Mouse (Mus musculus) lung, postnatal 10 days (tissue): ENCODE data around the gene Pde7b.
"Not testable (repeated sequence)": the region's sequence is repeated elsewhere in the genome, so short reads cannot be mapped to it uniquely, and the experiment has no call there.

Experiments
- DNase-seq: peaks from one replicate; pipeline ENCODE4 v3.0.0; 2021

Pde7b gene

GRCm38 (mm10) chr10:20547951-20548551, 176.8 kb downstream of the Pde7b start:
- DNase-seq = peak; percentile 75

GRCm38 (mm10) chr10:20543121-20543520, 181.8 kb downstream of the Pde7b start:
- DNase-seq = no peak

DNA sequence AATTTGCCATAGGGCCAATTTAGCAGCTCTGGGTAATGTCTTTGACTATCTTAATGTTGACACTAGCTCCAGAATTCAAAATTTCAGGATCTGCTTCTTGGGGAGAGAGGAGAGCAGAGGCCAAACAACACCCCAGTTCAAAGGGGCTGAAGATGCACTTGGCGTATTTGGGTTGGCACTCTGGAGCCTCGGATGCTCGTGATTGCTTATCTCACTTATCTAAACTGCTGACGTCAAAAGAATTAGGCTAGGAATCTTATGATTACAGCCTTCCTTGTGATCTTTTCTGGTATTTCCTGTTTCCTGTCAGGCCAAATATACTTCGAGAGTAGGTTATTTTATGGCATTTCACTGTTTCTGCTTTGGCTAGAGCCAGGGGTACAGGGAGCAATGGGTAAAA, 191.1 kb downstream of the Pde7b start:
- DNase-seq = peak; percentile 26

DNA sequence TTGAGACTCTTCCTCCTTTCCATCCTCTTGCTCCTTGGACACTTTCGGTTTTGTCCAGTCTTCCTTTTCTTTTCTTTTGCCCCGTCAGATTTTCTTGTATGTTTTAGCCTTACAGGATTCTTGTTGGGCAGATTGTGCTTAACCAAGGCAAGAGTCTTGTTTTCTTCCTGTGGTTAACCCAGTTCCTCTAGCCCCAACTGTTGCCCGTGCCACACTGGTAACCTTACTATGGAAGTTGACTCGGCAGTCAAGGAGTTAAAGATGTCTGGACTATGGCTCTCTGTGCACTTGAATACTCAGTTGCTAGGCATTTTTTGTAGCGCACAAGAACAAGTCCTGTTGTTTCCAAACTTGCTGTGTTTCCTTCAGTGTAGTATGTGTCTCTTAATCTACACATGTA, 193.0 kb downstream of the Pde7b start:
- no peak for DNase-seq

DNA sequence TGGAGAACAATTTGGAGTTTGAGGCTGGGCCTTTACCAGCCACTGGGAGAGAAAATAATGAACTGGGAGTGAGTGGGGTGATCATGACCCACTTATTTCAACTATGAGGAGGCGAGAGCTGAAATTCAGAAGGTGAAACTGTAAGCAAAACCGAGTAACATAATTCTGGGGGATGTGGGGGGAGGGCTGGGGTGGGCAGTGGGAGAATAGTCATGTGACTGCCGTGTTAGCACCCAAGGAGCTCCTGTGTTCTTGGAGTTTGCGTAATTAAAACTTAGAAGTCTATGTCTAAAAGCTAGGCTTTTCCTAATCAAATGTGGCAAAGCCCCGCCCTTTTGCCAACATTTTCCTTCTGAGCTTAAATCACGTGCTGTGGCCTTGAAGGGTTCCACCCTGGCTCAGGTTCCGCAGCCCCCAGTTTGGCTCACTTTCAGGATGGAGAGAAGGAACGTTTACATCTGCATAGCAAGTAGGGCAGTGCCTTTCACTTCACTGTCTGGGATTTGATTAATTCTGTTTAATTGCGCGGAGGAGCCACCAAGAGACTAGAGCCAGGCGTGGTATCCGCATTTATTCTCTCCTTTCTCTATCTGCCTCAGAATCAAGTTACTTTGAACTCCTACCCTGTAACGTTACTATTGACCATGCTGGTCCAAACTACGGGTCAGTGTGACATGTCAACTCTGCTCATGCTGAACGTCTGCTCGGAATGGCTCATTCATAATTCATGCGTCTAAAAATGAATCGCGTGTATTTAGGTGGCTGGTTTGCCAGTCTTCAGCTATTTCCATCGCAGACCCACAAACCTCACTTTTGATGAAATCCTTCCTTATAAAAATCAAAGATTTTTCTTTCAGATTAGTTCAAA, 196.1 kb downstream of the Pde7b start:
- DNase-seq = peak; percentile 19

GRCm38 (mm10) chr10:20527737-20528136, 197.1 kb downstream of the Pde7b start:
- no peak for DNase-seq

- DNase-seq = no peak
These were observed 206.4 kb downstream of the Pde7b start for GRCm38 (mm10) chr10:20518529-20518889.

DNA sequence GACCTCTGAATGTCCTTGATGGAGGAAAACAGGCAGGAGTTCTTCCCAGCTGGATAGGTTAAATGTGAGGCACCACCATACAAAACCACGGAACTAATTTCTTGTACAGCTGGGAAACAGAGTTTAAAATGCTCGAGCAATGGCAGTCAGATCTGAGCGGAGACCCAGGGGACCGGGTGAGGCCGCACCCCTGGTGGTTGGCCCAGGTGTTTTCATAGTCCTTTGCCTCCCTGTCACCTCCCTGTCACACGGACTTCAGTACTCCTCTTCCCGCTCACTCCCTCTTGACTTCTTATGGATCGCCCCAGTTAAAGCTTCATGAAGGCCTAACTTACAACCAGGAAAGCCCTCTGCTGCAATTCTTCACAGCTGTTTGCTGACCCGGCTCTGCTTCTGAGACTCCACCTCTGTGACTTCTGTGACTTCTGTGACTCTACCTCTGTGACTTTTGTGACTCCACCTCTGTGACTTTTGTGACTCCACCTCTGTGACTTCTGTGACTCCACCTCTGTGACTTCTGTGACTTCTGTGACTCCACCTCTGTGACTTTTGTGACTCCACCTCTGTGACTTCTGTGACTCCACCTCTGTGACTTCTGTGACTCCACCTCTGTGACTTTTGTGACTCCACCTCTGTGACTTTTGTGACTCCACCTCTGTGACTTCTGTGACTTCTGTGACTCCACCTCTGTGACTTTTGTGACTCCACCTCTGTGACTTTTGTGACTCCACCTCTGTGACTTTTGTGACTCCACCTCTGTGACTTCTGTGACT, 206.9 kb downstream of the Pde7b start:
- DNase-seq = not testable (repeated sequence)

- no peak for DNase-seq
These were observed 211.0 kb downstream of the Pde7b start for GRCm38 (mm10) chr10:20513891-20514290.

DNA sequence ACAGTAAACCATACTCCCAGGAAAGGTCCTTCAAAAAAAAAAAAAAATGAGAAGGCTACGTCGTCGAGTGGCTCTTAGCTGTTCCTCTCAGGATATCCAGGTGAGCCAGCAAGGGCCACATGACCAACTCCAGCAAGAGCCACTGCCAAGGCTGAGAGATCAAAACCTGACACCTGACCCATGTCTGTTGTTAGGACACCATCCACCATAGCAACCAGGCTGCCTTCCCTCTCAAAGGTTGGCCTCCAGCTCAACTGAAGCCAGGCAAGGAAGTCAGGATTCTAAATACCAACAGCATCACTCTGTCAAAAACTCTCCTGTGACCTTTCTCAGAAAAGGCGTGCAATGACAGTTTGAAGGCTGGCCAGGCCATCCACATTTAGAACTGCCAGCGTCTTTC, 211.4 kb downstream of the Pde7b start:
- DNase-seq = peak; percentile 35

DNA sequence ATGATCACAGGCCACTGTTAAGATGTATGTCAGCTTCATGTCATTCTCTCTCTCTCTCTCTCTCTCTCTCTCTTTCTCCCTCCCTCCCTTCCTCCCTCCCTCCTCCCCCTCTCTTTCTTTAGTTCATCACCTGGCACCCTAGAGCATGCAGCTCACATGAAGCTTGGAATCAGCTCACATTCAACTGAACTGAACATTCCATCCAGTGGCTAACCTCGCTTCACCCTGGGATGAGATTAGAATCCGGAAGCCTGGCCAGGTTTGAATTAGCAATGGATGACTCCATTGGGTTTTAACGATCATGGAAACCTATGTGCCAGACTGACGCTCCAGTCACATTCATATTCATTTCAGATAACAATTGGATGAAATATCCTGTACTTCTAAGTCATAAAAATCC, 215.1 kb downstream of the Pde7b start:
- no peak for DNase-seq

GRCm38 (mm10) chr10:20508497-20508896, 216.4 kb downstream of the Pde7b start:
- DNase-seq = no peak

DNA sequence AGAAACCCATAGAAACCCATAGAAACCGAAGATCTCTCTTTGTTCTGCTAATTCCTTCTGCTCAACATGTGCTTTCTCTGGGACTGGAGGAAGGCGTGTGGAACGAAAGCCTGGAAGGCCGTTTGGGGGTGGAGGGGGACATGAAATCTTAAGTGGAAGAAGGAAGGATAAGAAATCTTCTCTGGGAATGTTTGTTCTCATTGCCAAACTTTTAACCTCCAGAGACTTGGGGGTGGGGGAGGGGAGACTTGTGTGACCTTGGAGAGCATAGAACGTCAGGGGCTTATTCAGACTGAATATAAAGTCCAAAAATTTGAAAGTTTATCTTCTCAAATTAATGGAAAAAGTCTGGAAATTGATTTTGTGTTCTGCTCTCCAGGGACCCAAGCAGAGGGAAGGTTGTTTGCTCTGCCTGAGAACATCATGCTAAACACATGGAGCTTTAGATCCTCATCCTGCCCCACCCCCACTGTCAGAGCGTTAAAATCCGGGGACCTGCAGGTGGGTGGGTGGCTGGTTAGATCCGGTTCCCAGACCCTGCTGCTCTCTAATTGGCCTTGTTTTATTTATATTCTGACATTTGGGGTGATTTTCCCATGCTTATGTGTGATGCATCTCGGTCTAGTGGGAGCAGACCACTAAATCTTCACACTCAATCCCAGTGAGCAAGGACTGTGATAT, 217.0 kb downstream of the Pde7b start:
- no peak for DNase-seq

- DNase-seq = no peak
These were observed 217.8 kb downstream of the Pde7b start for GRCm38 (mm10) chr10:20507069-20507468.

DNA sequence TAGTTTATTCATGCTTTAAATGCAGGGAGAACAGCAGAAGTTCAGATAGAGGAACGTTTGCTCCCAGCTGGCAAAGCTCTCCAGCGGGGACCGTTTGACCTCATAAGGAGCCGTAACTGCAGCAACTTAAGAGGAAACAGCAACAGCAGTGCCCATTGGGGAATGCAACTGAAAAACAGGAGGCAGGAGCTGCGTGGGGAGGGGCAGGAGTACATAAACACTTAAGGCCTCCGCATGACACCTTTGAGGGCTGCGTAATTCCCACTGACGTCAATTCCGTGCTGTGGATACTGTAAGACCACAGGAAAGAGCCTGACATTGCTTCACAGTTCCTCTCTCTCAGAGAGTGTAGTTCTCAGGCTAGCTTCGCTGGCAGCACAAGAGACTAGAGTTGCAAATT, 219.4 kb downstream of the Pde7b start:
- peak; percentile 60 for DNase-seq

DNA sequence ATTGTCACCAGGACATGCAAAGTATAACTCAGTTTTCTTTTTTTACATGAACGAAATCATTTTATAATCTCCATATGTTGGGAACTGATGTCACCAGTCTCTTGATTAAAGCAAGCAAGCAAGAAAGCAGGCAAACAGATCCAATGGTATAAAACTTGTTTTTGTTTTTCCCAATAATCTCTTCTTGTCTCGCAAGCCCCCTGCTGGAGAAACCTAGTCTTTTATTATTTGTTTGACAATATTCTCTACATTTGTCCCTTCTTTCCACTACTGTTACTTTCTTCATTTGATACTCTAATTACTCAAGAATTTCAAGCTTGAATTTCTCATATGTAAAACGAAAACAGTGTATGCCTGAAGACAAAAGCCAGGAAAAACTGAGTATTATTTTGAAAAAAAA, 220.1 kb downstream of the Pde7b start:
- no peak for DNase-seq

- no peak for DNase-seq
These were observed 221.4 kb downstream of the Pde7b start for GRCm38 (mm10) chr10:20503265-20504025.

- no peak for DNase-seq
These were observed 223.7 kb downstream of the Pde7b start for GRCm38 (mm10) chr10:20501221-20501620.

DNA sequence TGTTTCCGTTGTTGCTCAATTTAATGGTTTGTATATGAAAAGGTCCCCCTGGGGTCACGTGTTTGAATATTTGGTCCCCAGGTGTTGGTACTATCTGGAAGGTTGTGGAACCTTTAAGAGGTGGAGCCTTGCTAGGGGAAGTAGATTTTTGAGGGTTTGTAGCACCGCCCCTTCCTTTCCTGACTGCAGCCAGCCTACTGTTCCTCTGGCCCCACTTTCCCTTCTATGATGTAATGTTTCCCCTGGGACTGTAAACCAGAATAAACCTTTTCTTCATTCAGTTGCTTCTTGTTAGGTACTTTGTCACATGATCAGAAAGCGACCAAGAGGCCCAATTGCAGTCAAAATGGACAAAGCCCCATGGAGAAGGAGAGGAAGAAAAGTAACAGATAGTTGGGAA, 229.8 kb downstream of the Pde7b start:
- no peak for DNase-seq

DNA sequence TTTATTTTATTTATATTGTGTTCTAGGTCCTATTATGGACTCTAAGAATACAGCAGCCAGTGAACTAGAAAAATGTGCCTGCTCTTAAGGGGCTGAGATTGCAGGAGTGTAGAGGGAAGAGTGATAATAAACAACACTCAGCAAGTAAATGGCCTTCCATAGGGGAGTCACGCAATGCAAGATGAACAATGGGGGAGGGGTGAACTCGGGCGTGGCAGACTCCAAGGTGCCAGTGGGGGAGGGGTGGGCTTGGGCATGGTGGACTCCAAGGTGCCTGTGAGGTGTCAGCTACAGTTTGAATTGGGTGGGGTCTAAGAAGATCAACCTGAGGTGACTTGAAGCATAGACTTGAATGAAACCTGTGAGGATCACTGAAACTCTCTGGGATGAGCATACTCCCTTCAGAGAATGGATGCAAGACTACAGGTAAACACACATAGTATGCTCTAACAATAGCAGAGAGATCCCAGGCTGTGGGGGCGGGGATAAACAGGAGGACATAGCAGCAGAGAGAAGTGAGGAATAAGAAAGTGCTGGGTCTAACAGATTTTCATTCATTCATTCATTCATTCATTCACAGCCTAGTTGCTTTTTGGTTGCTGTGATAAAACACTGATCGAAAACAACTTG, 230.9 kb downstream of the Pde7b start:
- DNase-seq = no peak

DNA sequence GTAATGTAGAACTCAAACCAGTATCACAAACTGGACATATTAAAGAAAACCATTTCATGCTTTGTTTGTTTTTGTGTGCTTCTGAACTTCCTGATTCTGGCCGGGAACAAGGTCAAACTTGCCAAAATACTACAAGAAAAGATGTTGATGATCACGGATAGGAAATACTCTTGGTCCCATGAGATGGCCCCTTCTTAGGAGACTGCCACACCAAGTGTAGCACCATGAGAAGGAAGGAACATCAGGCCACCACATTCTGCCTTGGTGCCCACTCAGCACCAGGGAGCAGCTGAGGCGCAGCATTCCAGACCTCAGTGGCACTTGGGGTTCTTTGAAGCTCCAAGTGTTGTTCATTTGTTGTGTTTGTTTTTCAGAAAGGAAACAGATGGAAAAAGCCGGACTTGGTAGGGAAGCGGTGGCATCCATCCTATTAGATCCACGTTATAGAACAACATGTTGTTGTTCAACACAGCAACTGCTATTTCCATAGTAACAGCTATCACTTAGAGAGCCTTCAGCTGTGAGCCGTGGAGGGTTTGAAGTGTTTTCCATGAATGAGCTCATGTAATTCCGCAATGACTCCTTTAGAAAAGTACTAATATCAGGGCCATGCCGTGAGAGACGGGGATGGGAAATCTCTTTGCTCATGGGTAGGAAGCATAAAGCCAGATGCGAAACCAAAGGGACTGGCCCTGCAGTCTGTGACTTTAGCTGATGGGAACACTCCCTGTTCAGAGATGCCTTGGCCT, 232.5 kb downstream of the Pde7b start:
- DNase-seq = peak; percentile 33
